Mouse (Mus musculus): ENCODE measurements at regions not wholly inside any gene's neighbourhood (a gene's known extent, or its start where the extent isn't known, plus 50 kb on each side); places are given as distances from the start of the nearest gene placed in this dataset.
A peak's percentile ranks its signal among the peaks of the same experiment; 100 is the strongest.
"Not testable (repeated sequence)": the region's sequence is repeated elsewhere in the genome, so short reads cannot be mapped to it uniquely, and the experiment has no call there.

DNA sequence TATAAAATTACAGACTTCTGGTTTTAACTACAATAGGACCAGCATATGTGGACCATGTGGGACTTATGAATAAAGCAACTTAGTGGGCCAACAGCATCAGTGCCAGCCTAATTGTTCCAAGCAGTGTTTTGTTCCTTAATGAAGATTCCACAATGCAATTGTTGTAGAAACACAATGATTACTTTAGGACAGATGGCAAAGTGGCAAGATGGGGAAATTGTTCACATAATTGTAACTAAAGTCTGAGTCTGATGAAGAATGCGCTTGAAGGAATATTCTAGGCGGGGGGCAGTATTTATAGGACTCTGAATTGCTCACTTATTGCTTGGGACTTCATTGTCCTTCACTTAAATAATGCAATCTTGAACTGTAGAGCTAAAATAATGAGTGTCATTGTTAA is 253.4 kb upstream of the Kcnj3 start:
- DNase-seq: no peak

DNA sequence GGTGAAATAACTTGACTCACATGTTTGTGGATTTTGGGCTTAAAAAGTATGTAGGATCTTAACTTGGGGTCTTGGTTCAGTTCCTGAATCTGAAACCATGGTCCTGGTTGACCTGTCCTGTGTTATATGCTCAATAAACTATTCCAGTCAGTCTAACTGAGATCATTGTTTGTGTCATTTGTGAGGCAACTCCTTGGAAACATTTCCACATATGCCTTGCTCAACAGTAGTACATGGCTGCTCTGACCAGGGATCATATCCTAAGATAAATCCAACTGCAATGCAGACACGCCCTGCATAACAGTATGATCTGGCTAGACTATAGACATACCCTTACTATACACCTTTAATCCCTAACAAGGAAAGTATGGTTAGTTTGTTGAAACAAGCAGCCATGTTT is 228.9 kb upstream of the Kcnj3 start:
- DNase-seq: no peak

DNA sequence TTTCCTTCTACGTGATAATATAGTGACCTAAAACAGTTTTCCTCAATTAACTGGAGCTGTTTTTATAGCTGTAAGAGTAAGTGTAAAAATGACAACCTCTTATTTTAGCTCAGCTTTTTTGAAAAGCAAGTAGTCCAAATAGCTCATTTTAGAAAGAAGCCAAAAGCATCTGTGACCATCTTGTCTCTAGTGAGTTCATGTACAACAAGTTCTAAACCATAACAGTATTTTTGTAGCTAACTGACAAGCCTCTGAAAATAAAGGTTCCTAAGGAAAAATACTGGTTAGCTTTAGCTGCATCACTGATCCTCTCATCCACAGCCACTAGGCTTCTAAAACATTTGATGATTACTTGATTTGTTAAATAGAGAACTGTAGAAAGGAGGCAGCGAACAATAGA is 227.2 kb upstream of the Kcnj3 start:
- DNase-seq: no peak

DNA sequence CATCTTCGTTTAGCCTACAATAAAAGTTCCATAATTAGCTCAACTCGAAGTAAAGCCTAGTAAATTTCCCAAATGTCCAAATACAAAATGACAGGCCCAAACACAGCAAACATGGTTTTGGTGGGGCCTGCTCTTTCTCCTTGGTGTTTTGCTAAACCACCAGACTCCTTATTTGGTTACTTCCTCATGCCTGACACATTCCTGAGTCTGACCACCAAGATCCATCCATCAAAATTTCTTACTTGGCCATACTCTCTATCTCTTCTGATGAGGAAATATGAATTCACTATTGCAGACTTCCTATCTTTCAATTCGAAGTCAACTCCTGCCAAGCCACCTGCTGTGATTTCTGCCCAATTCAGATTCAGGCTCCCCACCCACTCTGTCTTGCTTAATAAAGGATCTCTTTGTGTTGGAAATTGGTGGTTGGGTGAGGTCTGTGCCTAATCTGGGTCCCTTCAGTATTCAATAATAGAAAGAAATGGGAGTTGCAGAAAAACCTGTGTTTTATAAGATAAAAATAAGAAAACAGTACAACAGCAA is 225.9 kb upstream of the Kcnj3 start:
- DNase-seq: no peak

DNA sequence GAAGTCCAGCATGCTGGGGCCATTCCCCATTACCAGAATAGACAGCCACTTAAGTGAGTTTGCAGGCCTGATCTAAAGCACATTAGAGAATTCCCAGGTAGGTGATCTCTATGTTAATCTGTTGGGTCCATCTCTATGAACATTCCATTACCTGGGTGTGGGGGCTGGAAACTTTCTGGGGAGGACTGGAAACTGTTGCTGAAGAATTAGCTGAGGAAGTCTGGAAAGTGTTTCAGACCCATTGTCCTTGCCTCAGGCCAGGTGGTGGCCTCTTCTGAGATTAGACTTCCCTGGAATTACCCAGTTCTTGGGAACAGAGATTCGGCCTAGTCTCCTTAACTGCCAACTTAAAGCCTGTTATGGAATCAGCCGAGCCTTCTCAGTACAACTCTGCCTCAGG is 224.5 kb upstream of the Kcnj3 start:
- DNase-seq: no peak

DNA sequence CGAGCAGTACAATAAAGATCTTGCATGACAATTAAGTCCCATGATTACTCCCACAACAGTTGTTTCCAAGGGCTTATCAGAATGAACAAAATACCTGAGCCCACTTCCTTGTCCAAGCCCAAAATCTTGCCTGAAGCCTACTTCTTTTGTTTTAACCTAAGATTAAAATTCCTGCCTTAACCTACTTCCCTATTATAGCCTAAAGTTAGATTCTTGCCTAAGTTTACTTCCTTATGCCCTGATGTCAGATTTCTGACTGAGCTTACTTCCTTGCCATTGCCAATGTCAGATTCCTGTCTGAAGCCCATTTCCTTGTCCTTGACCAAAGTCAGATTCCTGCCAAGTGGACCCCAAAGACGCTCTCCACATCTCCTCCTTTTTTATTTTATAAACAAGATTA is 213.7 kb upstream of the Kcnj3 start:
- no peak for DNase-seq

DNA sequence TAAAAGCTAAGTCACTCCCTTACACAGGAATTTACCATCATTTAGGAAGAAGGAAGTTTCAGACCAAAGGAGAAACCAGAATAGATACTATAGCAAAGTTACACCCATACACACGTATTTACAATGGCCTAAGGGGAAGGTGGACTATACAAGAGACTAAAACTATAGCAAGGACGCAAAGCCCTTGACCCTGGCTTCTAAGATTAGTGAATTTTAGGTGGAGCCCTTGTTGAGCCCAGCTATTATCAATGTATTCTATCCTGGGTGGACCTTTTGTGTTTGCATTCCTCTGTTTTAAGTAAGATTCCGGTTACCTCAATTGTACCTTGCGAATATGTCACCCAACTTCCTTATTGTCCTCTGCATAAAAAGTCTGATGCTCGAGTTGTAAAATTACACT is 213.0 kb upstream of the Kcnj3 start:
- not testable (repeated sequence) for DNase-seq

DNA sequence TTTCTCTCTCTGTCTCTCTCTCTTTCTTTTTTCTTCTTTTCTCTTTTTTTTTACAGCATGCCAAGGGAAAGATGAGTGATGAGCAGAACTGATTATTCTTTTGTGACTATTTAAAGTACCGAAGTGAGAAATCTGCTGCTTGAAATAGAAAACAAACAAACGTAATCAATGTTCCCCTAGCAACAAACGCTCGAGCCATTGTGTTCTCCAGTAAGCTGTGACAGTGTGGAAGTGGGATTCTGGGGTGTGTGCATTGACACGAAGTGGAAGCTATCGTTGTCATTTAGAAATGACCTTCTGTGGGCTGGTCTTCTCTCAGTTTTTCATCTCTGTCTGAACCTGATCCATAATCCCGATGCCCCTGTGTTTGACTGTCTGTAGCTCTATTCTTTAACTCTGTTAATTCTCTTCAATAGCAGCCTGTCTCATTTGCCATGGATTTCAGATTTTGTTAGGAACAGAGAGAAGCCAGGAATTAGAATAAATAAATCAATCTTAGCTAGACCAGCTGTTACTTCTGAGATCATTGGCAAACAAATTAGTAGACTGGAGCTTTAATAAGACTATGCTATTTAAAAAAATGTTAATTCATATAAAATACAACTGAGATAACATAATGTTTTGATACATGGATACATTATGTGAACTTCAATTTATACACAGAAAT is 207.5 kb upstream of the Kcnj3 start:
- no peak for DNase-seq

DNA sequence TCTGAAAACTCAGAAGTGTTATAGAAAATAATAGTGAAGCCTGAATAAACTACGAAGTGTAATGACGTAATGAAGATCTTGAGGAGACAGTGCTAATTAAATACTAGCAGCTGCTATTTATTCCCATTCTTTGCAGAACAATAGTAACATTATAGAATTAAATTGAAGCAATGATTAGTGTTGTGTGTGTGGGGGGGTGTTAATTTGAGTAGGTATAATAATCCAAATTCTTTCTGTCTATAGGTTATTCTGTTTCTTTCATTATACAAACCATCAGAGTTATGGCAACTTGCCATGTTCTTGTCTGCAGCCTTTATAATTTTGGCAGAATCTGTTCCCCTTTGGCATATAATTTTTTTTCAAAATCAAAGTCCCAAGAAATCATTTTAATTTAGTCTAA is 203.9 kb upstream of the Kcnj3 start:
- no peak for DNase-seq

DNA sequence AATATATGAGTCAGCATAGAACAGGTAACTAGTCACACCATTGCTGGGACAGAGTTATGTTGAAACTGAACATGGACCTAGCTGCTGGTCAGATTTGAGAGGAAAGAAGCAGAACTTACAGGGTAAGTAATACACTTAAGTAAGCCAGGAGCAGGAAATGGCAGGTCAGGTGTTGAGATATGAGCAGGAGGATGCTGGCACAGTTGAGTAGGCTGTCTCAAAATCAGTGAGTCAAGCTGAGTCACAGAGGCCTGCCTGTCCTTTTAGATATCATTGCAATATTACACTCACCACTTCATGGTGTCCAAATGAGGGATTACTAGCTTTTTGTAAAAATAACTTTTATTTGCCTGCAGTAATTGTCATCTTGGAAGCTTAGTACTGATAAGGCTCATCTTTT is 182.6 kb upstream of the Kcnj3 start:
- no peak for DNase-seq

DNA sequence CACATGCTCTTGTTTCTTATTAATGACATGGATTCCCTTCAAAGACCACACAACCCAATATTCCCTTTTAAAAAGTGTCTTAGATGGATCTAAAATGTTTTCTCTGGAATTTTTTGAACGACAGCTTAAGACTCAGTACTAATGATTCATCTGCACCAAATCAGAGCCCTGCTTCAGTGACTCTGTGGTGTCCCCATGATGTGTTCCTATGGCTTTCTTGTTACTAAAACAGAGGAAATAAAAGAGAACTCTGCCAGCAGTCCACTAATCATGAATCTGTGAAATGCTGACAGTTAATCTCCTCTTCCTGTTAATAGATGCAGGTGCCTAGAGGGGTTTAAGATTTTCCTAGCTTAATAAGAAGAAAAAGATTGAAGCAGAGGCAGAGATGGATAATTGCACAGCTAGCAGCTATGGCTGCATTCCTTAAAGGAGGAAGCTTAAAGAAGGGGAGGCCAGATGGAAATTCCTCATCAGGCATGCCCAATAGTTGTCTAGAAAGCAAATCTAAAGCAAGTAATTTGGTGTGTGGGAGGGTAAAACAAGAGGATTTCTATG is 173.0 kb upstream of the Kcnj3 start:
- DNase-seq: no peak

DNA sequence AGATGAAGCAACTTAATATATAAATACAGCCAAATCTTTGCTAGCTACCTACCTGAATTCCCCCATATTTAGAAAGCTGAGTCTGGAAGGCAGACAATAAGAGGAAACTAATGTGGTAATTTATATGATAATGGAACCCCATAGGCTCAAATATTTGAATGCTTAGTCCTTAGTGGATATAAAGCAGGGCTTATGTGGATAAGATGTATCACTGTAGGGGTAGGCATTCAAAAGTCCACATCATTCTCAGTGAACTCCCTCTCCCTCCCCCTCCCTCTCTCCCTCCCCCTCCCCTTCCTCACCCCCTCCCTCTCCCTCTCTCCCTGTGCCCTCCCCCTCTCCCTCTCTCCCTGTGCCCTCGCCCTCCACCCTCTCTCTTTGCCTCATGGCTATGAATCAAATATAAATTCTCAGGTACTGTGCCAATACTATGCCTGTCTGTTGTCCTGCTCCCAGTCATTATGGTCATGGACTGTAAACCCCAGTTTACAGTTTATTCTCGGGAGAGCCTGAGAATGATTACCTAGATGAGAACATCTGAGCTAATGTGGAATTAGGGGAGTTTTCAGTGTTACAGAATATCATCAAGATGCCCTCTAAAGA is 171.8 kb upstream of the Kcnj3 start:
- no peak for DNase-seq

DNA sequence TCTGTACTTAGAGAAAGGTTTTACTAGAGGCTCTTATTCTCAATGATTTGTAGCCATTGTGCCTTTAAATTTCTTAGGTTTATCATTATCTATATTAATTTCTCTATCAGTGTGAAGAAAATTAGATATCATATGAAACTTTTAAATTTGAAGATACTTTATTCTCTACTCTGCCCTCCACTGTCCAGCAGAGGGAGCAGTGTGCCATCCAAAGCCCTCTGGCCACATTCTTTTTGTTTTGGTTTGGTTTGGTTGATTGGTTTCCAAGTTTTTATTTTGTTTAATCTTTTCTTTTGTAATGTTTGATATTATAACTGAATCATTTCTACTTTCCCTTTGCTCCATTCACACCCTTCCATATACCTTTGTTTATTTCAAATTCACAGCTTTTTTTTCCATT is 129.4 kb upstream of the Kcnj3 start:
- DNase-seq: peak in 1 of 2 experiments; percentile 42

DNA sequence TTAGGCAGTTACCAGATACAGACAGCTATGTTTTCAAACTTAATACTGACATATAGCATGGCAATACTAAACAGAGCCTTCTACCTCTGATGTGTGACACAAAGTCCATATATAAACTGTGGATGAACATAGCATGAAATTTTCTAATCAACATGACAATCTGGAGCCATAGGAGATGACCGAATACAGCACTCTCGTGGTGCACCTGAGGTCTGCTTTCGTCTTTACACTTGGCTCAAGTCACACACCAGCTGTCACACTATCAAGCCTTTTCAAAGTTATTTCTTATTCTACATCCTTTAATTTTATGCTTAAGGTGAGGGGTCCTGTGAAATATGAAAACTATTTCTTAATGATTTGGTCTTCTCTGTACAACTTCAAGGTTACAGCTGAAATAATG is 120.1 kb upstream of the Kcnj3 start:
- DNase-seq: no peak

DNA sequence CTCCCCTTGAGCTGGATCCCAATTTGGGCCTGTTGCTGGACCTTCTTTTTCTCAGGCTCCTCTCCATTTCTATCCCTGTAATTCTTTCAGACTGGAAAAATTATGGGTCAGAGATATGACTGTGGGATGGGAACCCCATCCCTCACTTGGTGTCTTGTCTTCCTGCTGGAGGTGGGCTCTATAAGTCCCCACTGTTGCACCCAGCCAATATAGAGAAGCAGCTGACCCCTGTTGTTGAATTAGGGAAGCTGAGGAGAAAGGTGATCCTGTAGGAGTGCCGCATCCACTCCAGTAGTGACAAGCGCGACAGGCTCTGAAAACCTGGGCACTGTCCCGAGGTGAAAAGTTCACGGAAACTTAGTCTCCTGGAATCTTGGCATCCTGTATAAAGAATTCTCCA is 81.7 kb upstream of the Kcnj3 start:
- DNase-seq: not testable (repeated sequence)

All from kidney, postnatal 25 days (tissue).